Mouse (Mus musculus): ENCODE data around the gene Fgf2. TPM values are rescaled to one million over a fixed set of nuclear protein-coding genes. Genes with fewer than 3 reads are reported as not detected.

Fgf2 gene
- total RNA-seq (2021), result 10 to 100 TPM in 1 of 2 experiments, 1 to 10 TPM in 1; 5.5 to 11.3 TPM

DNA sequence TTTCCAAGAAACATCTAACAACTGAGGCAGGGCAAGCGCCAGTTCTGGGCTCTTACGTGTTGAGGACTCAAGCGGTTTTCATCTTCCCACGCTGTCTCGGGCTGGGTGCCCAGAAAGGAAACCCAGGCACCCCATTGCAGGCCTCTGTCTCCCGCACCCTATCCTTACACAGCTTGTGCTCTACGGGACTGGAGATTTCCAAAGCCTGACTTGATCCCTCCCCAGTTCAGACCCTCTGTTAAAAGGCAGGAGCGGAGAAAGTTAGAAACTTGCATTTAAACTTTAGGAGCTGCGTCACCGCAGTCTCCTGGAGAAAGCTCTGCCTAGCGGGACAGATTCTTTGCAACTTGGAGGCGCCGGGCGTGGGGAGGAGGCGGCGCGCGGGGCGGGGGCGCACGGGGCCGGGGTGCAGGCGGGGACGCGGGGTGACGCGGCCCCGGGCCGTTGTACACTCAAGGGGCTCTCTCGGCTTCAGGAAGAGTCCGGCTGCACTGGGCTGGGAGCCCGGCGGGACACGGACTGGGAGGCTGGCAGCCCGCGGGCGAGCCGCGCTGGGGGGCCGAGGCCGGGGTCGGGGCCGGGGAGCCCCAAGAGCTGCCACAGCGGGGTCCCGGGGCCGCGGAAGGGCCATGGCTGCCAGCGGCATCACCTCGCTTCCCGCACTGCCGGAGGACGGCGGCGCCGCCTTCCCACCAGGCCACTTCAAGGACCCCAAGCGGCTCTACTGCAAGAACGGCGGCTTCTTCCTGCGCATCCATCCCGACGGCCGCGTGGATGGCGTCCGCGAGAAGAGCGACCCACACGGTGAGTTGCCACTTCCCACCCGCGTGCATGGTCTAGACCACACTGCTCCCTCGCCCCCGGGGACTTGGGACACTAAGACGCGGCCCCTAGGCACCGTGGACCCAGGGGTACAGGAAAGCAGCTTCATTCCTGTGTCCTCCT, at the start of gene Fgf2:
Gene Fgf2 (plus strand): TSS at position 126 of the 945 bp plus-strand sequence.
- intact Hi-C loops (cut with DNase I), result no loop called here
- peak; percentile 42 for DNase-seq (ENCODE audit: low spot score)

DNA sequence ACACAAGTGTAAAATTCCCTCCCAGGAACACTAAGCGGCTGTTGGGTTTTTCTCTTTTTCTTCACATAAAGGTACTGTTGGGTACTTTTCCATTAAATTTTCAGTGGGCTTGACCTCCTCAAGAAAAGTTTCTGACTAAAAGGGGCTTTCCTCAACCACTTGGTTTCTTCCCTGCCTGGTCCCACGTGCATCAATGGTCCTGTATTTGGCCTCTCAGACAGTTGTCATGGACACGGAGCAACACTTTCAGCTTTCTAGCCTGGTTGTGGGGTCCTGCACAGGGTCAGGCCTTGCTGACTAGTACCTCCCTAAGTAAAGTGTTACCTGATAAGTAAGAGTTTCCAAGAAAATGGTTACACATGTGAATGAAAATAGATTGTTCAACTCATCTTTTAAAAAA, 48.7 kb upstream of the Fgf2 start:
- intact Hi-C loops (cut with DNase I), result no loop called here

DNA sequence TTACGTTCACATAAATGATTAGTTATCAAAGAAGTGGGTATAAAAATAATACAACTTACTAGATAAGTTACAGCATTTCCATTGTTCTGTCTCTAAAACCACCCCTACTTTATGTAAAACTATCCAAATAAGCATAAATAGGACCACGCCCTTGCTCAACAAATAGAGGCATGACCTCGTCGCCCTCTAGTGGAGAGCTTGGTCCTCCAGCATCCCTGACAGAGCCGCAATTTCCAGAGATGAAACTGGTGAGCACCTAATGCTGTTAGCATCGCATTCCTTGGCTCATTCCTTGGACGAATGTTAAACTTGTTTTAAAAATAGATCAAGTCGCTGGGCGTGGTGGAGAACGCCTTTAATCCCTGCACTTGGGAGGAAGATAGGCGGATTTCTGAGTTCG, 45.5 kb upstream of the Fgf2 start:
- DNase-seq (ENCODE audit: low spot score), result no peak
- intact Hi-C loops (cut with DNase I), result no loop called here

More for the DNA sequence above, 48.7 kb upstream of the Fgf2 start:
- DNase-seq (ENCODE audit: low spot score), result no peak

DNA sequence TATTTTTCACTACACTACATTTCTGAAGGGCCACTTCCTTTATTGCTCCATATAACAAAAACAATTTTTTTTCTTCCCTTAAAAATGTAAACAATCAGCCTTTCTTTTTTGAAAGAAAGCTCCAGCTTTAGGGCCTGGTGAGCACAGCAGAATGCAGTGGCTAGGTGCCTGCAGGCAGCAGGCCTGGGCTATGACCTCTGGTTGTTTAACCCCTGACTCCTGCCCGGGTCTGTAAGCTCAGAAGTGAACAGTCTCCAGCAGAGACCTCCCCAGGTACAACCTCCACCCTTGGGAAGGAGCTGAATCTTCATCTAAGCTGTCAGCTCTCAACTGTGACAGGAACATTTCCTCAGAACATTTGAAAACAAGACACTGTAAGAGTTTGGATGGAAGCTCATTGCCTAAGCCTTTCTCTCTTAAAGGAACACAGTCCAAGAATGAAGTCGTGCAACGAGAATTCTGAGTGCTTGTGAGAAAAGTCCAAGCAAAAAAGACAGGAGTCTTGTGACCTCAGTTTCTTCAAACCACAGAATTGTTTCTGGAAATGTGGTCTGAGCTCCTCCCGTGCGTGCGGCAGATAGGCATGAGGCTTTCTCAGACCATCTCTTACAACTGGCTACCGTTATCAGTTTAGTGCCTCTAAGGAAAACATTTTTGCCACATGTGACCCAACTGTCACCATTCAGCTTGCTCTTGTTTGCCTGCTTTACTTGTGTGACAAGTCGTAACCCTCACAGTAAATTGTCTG, 44.6 kb upstream of the Fgf2 start:
- intact Hi-C loops (cut with DNase I), result no loop called here
- DNase-seq (ENCODE audit: low spot score), result no peak

DNA sequence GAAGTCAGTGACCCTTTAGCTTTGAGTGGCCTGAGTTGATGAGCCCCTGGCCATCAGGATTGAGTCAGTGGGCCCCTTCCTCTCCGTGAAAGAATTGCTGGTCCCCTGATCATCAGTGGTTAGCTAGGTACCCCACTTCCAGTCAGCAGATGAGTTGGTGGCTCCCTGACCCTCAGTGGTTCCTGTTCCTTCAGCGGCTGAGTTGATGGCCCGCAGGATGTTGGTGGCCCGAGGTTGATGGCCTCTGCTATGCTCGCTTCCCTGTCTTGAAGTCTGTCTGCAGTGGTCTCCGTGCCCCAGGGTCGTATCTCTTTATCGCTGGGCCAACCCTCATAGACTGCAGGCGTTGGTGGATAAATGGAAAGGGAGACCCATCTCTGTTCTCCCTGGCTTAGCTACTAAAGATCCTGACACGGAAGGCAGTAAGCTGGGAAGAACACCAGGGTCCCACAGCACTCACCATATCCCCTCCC, 36.2 kb upstream of the Fgf2 start:
- no peak for DNase-seq (ENCODE audit: low spot score)
- intact Hi-C loops (cut with DNase I), result no loop called here

DNA sequence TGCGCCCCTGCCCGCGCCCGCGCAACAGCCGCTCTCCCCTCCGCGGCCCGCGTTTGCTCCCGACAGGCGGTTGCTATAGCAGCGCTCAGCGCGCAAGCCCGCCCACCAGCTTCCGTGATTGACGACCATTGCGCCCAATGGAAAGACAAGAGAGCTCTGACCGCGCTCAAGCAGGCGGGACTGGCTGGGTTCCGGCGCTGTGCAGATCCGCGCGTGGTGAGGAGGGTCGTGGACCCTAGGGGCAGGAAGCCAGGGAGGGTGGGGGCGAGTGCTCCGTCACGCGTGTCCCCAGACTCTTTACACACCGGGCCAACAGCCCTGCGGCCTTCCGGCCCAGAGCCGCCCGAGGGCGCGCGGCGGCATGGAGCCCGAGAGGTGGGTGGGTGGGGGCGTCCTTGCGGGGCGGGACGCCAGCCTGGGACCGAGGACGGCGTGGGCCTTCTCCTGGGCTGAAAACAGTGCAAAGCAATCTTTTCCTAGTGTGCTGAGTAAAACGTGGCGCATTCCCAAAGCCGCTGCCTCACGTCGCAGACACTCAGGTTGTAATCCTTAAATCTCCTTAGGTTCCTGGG, 35.7 kb upstream of the Fgf2 start, which contains the start of the genes Bbs12 and Cetn4:
Gene Bbs12 (plus strand): TSS at position 185 of the 572 bp plus-strand sequence.
Gene Cetn4 (minus strand): TSS at position 339 of the 572 bp plus-strand sequence.
- intact Hi-C loops (cut with DNase I), result no loop called here
- peak; percentile 90 for DNase-seq (ENCODE audit: low spot score)

DNA sequence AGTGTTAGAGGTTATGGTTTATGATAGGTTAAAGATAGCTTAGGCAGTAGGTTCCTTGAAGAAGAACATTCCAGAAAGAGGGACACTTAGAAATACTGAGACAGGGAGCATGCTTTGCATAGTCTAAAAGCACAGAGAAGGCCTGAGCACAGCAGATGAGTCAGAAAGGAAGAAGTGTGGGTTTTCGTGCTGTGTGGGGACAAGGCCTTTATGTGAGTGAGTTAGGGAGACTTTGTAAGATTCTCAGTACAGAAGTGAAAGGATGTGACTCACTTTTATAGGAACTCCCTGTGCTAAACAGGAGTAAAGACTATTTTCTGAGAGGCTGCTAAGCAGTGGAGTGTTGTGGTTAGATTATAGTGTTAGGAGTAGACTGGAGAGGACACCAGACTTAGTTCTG, 34.8 kb upstream of the Fgf2 start:
- intact Hi-C loops (cut with DNase I), result no loop called here
- DNase-seq (ENCODE audit: low spot score), result no peak

DNA sequence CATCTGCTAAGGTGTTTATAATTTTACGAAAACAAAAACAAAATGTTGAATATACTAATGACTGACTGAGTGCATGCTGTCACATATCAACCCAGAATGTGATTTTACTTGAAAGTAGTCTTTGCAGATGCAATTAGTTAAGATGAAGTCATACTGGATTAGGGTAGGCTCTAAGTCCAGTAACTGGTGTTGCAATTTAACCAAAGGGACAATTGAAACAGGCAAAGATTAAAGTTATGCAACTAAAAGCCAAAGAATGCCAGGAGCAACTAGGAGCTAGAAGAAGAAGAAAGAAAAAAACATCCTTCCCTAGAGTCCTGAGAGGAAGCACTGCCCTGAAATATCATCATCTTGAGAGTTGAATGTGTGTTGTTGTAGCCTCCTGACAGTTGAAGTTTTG, 31.9 kb upstream of the Fgf2 start:
- intact Hi-C loops (cut with DNase I), result no loop called here

DNA sequence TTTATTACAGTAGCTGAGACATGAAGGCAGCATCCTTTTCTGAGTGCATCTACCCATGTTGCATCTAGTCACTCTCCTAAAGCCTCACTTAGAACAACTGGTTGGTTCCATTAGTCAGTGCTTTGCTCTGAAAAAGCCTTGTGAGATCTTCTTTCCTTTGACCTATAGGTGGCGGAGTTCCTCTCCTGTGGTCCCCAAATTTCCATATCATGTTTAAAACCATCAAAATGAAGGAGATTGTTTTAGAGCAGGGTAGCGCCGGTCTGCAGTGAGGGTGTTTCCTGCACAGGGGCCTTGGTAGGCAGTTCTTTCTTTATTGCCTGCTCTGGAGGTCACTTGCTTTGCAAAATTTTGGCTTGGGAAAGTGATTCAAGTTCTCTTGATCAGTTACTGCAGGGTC, 23.8 kb upstream of the Fgf2 start:
- intact Hi-C loops (cut with DNase I), result loop anchor here (1.0 kb wide), 1 partner anchor 91 kb away; no protein-coding TSS in a partner anchor

More for the DNA sequence above, 31.9 kb upstream of the Fgf2 start:
- no peak for DNase-seq (ENCODE audit: low spot score)

DNA sequence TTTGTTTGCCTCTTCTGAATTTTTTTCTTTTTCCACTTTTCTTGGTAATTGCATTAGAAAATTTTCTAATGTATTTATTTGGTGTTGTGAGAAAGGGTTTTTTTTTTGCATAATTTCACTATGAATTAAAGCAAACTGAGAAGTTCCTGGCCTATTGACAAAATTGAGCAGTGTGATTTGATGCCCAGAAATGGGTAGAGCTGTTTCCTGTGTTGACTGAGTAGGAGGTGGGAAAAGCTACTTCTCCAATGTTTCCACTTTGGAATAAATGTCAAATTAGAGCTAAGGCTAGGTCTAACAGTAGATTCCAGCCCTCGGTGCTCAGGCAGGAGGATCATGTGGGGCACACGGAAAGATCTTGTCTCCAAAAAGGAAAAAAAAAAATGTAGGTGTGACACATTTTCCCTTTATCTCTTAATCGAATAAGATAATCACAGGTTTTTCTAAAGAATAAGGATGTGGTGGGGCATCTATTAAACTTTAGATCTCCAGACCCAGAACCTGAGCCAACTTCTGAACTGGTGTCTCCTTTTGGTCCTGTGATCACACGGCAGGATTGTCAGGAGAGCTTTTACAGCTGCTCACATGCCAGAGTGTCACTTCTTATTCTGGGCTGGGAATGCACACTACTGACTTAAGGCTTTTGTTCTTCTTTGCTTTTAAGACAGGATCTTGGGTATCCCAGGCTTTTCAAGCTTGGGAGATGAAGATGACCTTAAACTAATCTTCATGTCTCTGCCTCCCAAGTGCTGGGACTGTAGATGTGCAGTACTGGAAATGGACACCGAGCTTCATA, 22.6 kb upstream of the Fgf2 start:
- intact Hi-C loops (cut with DNase I), result no loop called here

More for the DNA sequence above, 23.8 kb upstream of the Fgf2 start:
- no peak for DNase-seq (ENCODE audit: low spot score)

DNA sequence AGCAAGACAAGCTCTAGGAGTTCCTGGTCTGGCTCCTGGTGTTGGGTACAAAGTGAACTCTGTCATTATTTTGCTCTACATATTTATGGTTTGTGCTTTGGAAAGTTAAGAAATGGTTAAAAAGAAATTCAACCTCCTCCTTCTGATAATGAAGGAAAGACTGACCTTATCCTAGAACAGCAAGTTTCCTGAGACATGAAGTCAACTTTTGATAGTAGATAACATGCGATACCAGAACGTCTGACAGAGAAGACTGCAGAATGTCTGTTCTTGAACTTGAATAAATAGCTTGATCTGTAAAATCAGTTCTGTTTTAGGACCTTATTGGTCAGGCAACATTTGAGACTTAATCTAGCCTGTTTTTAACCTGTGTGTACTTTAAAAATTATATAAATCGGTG, 21.5 kb upstream of the Fgf2 start:
- no peak for DNase-seq (ENCODE audit: low spot score)
- intact Hi-C loops (cut with DNase I), result no loop called here

More for the DNA sequence above, 22.6 kb upstream of the Fgf2 start:
- DNase-seq (ENCODE audit: low spot score), result no peak

DNA sequence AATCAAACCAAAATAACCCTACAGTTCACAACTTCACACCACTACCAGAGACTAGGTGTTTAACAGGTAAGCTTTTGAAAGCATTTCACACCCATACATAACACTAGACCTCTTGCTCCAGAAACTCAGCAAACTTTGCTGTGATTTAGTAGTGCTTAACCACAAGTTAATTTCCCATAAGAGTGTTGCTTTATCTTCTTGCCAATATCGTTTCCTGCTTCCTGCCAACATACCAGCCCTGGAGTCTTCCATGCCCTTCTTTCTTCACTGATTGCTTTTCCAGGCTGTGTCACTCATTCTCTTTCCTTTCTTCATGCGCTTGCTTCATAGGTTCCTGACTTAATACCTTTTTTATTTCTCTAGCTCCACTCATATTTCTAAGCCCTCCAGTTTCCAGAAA, 19.7 kb upstream of the Fgf2 start:
- intact Hi-C loops (cut with DNase I), result no loop called here
- no peak for DNase-seq (ENCODE audit: low spot score)

DNA sequence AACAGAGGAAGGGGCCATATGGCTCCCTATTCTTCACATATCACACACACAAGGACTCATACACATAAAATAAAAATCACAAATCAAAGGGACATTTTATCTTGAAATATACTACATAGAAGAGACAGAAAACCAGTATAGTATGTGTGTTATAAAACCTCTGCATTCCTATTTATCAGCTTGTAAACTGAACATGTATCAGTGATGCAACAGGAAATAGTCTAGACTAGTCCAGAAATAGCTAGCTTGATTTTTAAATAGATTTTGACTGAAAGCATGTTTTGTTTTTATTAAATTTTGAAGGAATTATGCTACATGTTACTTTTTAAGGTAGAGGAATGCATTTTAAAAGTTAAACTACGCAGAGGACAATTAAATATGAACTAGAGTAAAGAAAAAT, 18.2 kb upstream of the Fgf2 start:
- DNase-seq (ENCODE audit: low spot score), result no peak
- intact Hi-C loops (cut with DNase I), result no loop called here

DNA sequence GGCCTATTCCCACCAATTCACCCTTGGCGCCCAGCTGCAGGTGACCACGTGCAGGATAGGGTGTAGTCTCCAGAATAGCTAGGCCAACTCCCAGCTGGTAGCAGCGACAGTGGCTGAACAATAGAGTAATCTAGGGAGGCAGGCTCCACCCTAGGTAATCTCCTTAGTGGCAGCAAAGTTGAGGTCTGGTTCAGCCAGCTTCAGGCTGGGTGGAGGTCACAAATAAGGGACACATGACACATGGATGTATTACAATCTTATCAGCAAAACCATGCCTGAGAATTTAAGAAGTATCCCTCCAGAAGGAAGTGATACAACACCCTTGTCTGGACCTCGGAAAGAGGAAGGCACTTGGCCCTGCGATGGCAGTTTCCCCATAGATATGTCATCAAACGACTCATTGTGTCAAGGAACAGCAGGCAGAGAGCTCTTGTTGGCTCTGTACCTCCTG, 16.1 kb upstream of the Fgf2 start:
- intact Hi-C loops (cut with DNase I), result no loop called here
- DNase-seq (ENCODE audit: low spot score), result no peak

DNA sequence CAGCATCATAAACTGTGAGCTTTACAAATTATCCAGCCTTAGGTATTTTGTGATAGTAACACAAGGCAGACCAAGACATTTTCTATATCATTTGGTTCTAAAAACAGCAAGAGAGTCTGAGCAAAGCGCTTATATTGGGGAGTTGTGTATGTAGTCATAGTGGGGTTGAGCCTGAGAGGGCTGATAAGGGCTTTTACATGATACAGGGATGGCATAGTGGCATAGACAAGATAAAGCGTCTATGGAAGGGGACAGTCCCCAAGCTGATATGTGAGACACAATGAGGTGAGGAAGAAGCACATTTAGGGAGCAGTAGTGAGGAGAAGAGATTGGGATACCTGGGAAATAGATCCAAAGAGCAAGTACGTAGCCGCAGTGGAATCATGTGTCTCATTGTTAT, 14.1 kb upstream of the Fgf2 start:
- no peak for DNase-seq (ENCODE audit: low spot score)
- intact Hi-C loops (cut with DNase I), result no loop called here

DNA sequence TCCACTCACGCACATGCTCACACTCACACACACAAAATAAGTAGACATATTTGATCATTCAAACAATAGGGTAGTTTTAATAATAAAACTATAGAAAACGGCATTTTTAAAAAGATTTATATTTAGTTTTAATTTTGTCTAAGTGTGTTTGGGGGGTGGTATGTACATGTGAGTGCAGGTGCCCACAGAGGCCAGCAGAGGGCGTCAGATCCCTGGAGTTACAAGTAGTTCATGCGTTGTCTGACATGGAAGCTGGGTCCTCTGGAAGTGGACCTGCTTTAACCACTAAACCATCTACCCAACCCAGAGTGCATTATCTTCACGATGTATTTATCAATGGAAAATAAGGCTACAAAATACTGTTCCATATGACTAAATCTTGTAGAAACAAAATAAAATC, 7.0 kb upstream of the Fgf2 start:
- intact Hi-C loops (cut with DNase I), result loop anchor here (1.0 kb wide), 1 partner anchor 73 kb away; no protein-coding TSS in a partner anchor
- no peak for DNase-seq (ENCODE audit: low spot score)

DNA sequence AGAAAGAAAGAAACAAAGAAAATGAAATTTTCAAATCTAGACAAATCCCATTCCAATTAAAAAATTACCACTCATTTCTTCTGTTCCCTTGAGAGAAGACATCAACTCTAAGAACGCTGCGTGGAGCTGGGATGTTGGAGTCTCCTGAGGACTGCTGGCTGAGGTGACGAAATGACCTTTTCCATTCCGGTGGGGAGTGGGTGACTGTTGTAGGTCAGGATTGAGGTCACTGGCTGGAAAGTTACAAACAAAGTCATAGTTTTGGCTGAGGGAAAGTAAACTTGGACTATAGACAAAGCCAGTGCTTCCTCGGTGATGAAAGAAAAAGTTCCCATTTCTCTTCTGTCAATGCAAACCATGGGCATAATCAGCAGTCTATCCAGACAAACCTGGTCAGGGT, 5.3 kb upstream of the Fgf2 start:
- intact Hi-C loops (cut with DNase I), result no loop called here
- DNase-seq (ENCODE audit: low spot score), result peak; percentile 26

DNA sequence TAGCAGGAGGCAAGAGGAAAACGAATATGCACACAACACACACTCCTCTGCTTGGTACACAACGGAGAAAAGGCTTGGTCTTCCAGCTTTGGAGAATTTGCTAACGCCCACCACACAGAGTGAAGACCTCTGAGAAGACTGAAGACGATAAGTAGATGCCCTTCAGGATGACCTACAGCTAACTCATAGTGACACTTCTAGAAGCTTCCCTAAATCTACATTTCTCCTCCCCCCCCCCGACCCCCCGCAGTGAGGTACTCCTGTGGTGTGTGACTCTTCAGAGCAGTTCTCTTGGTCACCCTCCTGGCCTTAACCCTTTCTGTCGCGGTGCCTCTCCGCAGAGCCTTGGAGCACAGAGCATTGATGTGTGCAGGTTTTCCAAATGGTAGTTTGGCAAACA, 475 bp upstream of the Fgf2 start:
- intact Hi-C loops (cut with DNase I), result no loop called here
- no peak for DNase-seq (ENCODE audit: low spot score)

DNA sequence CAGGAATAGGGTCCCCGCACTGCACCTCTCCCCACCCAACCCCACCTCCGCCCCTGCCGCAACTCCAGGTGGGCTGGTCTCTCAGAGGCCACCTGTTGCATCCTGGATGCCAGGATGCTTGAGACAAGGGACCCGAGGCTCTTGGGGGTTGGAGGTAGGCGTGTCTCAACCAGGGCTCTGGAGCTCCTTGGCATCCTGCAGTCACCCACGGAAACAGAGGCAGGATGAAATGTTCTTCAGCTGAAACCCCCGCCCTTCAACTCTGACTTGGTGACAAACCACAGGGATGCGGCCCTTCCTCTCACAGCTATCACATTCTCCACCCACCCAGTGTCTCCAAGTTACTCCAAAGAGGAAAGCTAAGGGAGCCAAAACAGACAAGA, 1.0 kb downstream of the Fgf2 start:
- DNase-seq (ENCODE audit: low spot score), result no peak
- intact Hi-C loops (cut with DNase I), result no loop called here
